Mouse (Mus musculus): ENCODE measurements around the gene Chit1.
A peak's percentile ranks its signal among the peaks of the same experiment; 100 is the strongest.

Gene Chit1

DNA sequence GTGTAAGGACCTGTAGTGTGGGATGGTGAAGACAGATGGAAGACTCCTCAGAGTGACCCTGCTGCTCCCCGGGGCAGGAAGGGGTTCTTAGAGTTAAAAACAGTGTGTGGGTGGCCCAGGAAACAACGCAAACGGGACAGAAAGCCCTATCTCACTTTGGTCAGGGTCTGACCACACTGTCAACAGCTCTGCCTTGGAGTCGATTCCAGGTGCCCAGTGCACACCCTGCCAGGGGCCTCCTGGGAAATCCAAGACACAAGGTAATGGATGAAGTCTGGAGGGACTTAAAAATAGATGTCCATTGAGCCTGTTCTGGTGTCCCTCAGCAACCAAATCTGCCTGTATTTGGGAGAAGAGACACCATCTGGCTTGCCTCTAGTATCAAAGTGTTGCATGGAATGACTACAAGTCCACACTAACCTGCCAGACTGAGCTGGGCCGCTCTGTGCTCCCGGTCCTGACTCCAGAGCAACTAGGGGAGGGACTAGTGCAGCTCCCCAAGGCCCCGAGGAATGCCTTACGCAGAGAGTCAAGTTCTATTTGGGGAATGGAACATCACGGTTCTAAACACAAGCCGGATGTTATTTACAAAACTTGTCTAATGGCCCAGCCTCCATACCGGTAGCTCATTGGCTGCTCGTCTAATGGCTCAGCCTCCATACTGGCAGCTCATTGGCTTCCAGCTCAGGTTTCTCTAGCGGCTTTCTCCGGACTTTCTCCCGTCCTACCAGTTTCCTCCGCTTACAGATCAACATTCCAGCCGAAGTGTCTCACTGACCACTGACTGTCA, 12.1 kb upstream of the Chit1 start:
- DNase-seq (ENCODE audit: low spot score in 2 of 2): peak; percentile 97 to 99

DNA sequence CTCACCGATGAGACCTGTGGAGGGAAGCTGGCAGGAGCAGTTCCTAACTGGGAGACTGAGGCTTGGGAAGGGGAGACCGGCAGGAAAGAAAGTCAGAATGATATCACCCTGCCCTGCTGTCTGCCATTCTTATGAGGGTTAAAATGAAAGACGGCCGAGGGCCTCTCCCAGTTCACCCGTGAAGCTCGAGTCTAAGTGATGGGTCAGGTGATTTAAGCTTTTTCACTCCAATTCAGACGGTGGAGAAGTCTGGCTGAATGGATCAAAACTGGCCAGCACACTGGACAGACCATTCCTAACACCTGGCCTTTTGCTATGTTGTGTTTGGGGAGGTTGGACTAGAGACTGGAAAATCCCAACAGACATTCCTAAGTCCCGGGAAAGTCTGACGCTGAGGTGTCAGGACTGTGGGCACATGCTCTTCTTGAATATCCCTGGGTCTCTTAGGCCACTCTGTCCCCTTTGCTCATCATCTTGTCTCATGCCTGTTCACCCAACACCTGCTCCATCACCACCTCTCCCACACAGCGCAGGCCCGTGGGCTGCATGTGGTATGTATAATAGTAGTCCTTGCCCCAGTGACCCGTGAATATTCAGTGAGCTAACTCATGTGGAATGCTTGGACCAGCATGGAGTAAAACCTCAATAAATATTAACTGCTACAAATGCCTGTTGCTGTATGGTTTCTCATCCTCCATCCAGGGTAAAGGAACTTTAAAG, 11.4 kb upstream of the Chit1 start:
- DNase-seq (ENCODE audit: low spot score in 2 of 2): no peak

DNA sequence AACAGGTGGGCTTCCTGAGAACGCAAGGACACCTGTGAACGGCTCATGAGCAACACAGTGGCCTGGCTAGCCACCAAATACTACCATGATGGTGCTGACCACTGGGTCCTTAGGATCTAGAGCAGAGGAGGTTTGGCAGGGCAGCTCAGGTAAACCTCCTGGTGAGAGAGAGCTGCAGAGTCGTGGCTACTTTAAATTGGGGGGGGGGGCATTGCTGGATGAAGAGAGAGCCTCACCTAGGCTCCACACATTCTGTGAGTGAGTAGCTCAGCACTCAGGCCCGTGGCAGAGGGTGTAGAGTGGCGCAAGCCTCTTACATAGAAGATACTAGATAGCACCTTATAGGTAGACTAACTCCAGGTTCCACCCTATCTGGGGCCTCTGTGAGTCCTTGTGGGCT, 10.6 kb upstream of the Chit1 start:
- DNase-seq (ENCODE audit: low spot score in 2 of 2): no peak

DNA sequence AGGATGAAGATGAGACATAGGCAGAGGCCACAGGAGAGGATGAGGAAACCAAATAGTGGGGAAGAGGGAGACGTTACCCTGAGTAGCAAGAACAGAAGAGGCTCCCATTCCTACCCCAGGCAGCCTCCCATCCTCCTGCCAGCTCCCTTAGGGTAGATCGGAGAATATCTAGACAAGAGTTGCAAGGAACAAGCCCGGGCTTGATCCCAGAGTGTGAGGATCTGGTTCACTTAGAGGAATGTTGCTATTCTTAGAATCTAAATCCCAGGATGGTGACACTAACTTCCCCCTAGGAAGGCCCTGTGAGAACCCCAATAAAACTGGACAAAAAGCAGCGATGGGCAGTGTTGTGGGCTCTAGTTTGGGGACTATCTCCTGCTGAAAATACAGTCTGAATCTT, 10.1 kb upstream of the Chit1 start:
- DNase-seq (ENCODE audit: low spot score in 2 of 2): no peak

DNA sequence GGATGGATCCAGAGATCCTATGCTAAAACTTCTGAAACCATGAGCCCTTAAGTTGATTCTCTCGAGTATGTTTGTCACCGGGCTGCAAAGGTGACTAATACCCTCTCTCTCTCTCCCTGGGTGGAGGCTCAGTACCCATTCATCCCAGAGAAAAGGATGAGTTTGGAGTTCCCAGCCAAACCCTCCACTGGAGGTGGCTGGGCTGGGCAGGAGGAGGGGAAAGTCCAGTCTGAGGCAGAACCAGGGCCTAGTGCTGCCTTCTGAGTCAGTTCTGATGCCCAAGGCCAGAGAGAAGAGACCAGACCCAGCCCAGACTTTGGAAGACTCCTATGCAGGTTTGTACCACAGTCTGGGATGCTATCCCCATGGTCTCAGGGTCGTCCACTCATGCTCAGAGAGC, 9.4 kb upstream of the Chit1 start:
- no peak for DNase-seq (ENCODE audit: low spot score in 2 of 2)

DNA sequence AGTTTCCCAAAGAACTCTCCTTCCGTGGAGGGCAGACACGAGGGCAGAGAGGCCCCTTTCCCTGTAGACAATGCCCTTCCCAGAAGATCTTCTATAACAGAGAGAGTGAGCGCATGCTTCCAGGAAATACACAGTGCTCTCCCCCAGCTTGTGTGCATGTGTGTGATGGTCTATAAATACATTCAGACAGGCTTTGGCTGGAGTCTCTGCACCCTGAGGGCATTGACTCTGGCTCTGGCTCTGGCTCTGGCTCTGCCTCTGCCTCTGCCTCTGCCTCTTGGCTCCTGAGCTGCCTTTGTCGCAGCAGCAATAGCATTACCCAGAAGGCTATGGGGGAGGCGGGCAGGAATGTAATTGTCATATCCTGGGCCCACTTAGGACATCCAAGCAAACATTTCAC, 7.2 kb upstream of the Chit1 start:
- peak; percentile 55 to 63 for DNase-seq (ENCODE audit: low spot score in 2 of 2)

DNA sequence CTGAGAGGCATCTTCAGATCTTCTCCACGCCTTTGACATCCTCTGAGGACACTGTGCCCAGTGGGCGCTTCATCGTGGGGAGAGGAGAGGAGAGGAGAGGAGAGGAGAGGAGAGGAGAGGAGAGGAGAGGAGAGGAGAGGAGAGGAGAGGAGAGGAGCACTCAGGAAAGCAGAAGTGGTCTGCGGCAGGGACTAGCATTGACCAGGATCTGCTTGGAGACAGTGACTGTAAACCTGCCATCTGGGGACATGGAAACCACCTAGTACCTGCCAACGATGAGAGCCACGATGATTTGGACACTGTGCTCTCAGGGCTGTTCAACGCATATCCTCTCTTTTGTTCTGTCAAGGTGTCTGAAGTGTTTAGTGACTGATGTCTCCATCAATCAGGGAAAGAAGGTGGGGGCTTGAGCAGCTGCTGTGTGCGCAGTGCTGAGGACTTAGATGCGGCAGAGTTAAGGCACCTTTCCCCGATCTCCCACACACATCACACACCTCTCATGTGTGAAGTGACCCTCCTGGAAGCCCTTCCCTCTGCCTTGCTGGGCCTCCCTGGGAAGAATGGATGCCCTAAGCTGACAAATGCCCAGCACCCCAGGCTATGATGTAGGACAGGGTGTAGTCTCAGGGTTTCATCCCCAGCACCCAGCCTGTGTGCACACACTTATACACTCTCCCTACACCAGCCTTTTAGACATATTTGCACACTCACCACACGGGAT, 5.8 kb upstream of the Chit1 start:
- no peak for DNase-seq (ENCODE audit: low spot score in 2 of 2)

DNA sequence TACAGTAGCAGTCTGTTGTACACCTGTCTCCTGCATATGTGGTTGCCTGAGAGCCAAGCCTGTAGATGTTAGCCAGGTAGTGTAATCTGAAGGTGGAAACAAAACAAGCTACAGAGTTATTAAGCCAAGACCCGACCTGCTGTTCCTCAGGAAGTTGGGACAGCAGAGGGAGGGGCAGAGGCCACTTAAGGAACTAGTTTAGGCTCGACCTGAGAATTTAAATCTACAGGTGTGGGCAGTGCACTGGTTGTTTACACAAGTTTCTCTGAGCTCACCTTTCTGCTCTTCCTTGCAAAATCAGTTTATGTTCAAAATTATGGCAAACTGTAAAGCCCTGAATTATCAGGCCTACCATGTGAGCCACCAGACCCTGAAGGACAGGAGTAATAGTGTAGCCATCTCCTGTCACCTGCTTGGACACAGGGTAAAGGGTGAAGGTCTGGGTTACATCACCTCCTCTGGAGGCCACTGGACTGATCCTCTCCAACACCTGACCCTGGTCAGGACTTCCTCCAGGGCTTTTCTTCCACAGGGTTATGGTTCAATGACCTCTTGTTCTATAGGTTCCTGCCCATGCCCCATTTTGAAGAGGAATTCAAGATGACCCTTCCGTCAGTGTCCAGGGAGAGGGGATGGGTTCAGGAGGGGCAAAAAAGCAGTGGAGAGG, 5.1 kb upstream of the Chit1 start:
- no peak for DNase-seq (ENCODE audit: low spot score in 2 of 2)

DNA sequence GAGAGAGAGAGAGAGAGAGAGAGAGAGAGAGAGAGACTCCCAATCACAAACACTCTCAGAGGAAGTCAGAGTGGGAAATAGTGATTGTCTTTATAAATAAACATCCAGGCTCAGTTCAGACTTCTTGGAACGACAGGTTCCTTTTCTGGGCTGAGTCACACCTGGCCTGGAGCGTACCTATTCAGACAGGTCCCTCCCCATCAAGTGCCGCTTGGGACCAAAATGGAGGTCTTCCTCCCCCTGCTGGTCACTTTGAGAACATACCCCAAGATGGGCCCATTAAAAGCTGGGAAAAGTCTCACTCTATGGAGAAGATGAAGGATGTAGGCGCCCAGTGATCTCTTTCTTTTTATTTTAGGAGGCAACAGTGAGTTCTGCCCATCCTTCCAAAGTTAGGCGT, 4.3 kb upstream of the Chit1 start:
- peak; percentile 46 to 66 for DNase-seq (ENCODE audit: low spot score in 2 of 2)

DNA sequence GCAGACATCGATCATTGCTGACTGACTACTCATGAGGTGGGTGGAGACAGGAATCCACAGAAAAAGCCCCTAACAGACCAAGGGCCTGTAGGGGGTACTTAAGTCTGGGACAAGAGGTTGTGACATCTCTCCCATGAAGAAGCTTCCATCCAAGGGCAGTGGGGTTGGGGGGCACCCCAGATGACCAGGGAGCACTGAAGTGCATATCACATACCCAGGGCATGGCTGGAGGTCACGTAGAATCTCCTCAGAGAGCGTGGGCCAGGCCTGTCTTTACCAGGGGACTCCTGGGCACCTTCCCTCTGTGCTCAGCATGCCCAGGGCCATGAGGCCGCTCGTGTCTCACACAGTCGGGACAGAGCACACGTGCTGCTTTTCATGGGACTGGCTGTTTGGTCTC, 3.3 kb upstream of the Chit1 start:
- DNase-seq (ENCODE audit: low spot score in 2 of 2): no peak

DNA sequence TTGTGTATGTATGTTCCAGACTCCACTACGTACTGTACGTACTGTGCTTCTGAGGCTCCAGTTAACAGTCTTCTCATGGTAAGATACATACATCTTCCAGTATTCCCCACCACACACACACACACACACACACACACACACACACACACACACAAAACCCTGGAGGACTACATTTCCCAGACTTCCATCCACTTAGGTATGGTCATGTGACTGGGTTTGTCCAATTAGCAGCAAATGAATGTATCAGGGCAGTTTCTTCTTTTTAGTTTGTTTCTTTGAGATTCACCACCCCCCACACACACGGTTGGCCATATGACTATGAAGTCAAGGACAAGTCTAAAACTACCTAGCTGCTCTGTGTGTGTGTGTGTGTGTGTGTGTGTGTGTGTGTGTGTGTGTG, 1.0 kb upstream of the Chit1 start:
- DNase-seq (ENCODE audit: low spot score in 2 of 2): no peak

DNA sequence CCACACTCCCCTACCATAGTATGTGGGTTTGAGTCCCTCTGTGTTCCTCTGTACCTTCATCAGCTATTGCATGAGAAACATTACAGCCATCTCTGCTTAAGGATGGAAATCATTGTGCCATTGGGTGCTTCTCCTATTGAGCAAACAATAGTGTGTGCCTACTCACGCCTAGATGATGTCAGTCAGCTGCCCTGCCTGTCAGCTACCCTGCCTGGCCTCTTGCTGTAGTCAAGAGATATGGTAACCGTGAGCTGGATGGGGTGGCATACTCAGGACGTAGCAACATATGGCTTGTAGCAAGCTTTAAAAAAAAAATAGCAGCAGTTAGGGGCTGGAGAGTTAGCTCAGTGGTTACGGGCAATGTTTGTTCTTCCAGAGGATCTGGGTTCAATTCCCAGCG, 593 bp upstream of the Chit1 start:
- no peak for DNase-seq (ENCODE audit: low spot score in 2 of 2)

DNA sequence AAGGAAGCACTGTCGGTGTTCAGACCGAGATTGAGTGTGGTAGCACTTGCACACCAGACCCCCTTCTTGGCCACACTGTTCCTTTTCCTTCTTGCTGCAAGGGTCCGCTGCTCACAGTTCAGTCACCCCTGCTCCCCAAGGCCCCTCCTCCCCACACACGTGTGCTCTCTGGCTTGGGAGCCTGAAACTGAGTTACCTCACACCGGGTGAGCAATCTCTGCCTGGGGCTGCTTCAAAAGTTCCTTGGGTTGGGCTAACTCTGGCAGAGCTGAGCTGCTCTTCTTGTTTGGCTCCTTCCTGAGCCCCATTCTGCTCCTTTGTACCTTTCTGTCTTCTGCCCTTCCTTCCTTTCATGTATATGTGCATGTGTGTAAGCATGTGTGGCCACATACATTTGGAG, 2.5 kb downstream of the Chit1 start:
- DNase-seq (ENCODE audit: low spot score in 2 of 2): no peak

DNA sequence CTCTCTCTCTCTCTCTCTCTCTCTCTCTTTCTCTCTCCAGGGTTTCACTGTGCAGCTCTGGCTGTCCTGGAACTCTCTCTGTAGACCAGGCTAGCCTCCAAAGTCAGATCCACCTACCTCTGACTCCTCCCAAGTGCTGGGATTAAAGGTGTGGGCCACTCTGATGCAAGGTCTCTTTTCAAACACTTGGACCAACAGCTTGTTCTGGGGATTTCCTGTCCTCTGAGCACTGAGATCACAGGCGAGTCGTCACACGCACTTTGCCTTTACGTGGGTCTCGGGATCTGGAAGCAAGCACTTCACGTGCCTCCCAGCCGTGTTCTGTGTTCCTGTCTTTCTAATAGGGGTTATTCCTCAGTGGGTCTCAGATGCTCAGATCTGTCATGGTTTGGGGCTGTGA, 3.0 kb downstream of the Chit1 start:
- DNase-seq (ENCODE audit: low spot score in 2 of 2): no peak

DNA sequence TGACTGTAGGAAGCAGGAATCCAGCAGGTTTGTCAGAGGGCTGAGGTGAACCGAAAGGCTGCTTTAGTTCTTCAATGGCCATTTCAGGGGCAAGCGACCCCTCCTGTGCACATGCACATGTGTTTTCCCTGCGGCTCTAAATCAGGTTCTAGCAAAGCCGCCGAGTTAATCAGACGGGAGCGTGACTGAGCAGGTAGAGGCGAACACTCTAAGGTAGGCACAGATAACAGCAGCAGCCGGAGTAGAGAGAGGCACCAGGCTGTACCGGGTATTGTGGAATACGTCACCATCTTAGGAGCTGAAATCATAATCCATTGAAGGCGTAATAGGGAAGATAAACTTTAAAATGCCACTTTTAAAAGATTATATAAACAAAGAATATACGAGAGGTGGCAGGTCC, 3.7 kb downstream of the Chit1 start:
- DNase-seq (ENCODE audit: low spot score in 2 of 2): no peak

DNA sequence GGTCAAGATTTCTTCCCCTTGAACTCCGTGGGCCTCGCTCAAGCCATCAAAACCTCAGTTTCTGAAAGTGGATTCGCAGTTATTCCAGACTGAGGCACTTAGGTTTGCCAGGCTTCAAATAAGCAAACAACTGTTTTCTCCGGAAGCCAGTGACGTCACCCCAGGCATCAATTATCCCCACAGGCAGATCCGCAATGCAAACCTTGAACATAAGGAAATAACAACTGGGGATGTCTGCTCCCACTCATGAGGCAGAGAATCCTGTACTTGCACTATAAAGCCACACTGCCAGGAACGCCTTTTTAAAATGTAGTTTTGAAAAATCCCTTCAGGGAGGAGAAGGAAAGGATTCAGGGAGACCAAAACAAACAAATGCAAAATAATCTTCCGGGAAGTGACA, 4.4 kb downstream of the Chit1 start:
- DNase-seq (ENCODE audit: low spot score in 2 of 2): no peak

DNA sequence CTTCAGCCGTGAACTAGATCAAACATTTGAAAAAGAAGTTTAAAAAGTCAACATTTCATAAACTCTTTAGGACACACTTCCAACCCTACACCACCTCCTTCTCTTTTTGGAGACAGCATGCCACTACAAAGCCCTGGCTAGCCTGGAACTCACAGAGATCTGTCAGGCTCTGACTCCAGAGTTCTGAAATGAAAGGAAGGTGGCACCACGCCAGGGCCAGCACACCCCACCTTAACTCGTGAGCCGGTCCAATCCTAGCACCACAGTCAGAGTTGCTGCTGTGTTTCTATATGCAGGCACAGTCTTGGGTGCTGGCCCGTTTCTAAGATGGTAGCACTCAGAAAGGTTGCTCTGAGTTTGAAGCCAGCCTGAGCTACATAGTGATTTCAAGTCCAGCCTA, 6.1 kb downstream of the Chit1 start:
- DNase-seq (ENCODE audit: low spot score in 2 of 2): no peak

DNA sequence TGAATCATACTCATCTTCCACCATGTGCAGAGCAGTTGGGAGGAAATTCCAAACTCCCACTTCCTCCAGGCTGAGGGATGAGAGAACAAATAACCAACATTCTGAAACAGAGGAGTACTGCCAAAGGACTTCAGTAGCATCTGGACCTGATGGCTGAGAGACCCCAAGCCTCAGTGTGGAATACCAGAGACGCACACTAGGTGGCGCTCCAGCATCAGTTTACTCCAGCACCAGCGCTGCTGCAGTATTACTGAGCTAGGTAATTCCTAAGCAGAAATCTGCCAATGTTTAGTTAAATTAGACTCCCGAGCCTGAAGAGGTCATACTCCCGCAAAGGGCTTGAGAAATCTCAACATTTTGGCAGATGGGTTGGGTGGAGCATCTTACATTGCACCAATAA, 9.1 kb downstream of the Chit1 start:
- DNase-seq (ENCODE audit: low spot score in 2 of 2): peak; percentile 54 to 67

DNA sequence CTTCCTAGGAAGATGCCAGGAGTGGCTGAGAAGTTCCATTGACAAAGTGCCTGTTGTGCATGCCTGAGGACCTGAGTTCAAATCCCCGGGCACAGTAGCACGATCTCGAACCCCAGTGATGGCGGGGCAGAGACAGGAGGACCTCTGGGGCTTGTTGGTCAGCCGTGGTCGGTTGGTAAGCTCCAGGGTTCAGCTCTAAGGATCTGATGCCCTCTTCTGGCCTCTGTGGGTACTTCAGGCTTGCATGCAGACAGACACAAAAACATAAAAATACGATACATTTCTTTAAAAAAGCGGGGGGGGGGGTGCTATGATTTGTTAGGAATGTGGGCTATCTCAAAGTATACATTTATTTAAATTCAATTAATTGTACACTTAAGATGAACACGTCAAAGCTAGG, 11.2 kb downstream of the Chit1 start:
- DNase-seq (ENCODE audit: low spot score in 2 of 2): no peak

DNA sequence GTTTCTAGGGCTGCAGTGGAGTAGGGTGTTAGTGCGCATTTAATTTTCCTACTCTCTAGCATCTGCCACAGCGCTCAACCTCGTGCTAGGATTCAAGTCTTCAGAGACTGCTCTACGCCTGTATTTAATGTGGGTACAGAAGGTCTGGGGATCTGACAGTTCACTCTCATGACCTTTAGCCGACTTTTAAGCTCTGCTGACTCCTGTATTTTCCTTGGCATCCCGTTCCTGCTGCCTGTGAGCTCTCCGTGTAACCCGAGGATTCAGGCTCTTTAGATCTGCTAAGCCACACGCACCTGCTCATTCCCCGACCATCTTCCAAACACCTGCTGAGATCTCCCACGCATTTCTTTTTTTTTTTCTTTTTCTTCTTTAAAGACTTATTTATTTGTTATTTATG, 22.3 kb downstream of the Chit1 start:
- DNase-seq (ENCODE audit: low spot score in 2 of 2): no peak

DNA sequence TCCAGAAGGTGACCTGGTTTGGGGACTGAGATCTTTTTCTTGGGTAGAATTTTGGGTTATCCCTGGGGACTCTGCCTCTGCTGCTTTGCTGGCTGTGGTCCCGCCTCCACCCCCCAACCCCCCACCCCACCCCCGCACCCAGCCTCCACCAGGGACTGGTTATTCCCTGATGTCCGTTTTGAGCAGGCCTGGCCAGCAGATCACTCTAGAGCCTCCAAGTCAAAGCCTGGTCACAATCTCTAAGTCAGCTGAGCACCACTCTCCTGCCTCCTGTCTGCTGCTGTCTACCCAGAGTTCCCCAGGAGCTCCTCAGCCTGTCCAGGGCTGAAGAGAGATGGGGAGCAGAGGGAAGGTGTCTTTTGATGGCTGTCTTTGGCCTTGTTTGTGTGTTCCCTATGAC, 25.3 kb downstream of the Chit1 start:
- no peak for DNase-seq (ENCODE audit: low spot score in 2 of 2)

DNA sequence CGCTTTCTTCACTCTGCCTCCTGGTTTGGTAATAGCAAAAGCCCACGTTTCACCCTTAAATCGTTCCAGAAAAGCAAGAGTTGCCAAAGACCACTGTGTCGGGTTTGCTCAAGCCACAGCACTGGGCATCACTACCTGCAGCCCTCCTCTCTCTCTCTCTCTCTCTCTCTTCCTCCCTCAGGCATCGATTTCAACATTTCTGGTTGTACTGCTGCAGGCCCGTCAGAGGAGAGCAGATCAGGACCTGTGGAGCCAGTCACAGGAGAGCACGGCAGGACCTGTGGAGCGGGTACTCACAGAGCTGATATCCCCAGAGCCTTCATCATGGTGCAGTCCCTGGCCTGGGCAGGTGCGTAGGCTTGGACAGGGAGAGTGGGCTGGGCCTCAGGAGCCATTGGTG, 27.4 kb downstream of the Chit1 start:
- no peak for DNase-seq (ENCODE audit: low spot score in 2 of 2)
